Mouse (Mus musculus) liver, embryonic 14.5 days (tissue): ENCODE data around the gene Sys1. TPM values are rescaled to one million over a fixed set of nuclear protein-coding genes. Genes with fewer than 3 reads are reported as not detected.

Experiments used
- ATAC-seq: fragments of 200-750 bp; cut with Nextera tagmentation; 2 replicates; pipeline ENCODE4 v1.8.0; 2017; ENCODE audit warnings: moderate number of reproducible peaks, mild to moderate bottlenecking, moderate library complexity; ENCODE audit not compliant: insufficient read depth
- DNase-seq, 3 experiments: peaks; one replicate each; pipeline ENCODE4 v3.0.0-alpha.2; 2012 to 2013; ENCODE audit warnings: low read depth in 3 of 3, low spot score in 3 of 3
- H3K27ac ChIP-seq: fragments of 300-500 bp; sonication (generic); 2 replicates; pipeline ENCODE4 v1.5.1; 2014; ENCODE audit warnings: moderate library complexity, mild to moderate bottlenecking, control low read depth, inconsistent platforms
- H3K27me3 ChIP-seq: fragments of 300-500 bp; sonication (generic); 2 replicates; pipeline ENCODE4 v1.6.1; 2014; ENCODE audit warnings: mild to moderate bottlenecking, low read length, moderate library complexity; ENCODE audit not compliant: control insufficient read depth, insufficient read depth
- H3K36me3 ChIP-seq: fragments of 300-500 bp; sonication (generic); replicated peaks from 2 replicates; pipeline ENCODE4 v1.6.1; 2014; ENCODE audit warnings: low read depth; ENCODE audit not compliant: control insufficient read depth, insufficient read depth
- H3K4me1 ChIP-seq, 2 experiments: fragments of 200-500 bp in 1 of 2; fragments of 300-500 bp in 1 of 2; sonication (generic) in 1 of 2; replicated peaks; 2 replicates each; pipeline ENCODE4 v1.6.1; 2012 to 2014; ENCODE audit warnings: antibody characterized with exemption in 1 of 2, inconsistent platforms in 1 of 2, low read length in 1 of 2; ENCODE audit not compliant: control insufficient read depth in 2 of 2, insufficient read depth in 2 of 2
- H3K4me2 ChIP-seq: fragments of 300-500 bp; sonication (generic); 2 replicates; pipeline ENCODE4 v1.6.1; 2014; ENCODE audit warnings: low read depth, mild to moderate bottlenecking, control low read depth, moderate library complexity
- H3K4me3 ChIP-seq, 2 experiments: fragments of 200-500 bp in 1 of 2; fragments of 300-500 bp in 1 of 2; sonication (generic) in 1 of 2; 2 replicates each; pipeline ENCODE4 v1.5.1; 2012 to 2014; ENCODE audit warnings: low read depth in 2 of 2, low read length in 2 of 2, mild to moderate bottlenecking in 2 of 2, control low read depth in 1 of 2, inconsistent platforms in 1 of 2, moderate library complexity in 1 of 2; ENCODE audit not compliant: insufficient read depth in 1 of 2
- H3K9ac ChIP-seq: fragments of 300-500 bp; sonication (generic); replicated peaks from 2 replicates; pipeline ENCODE4 v1.6.1; 2014; ENCODE audit warnings: mild to moderate bottlenecking, control low read depth, moderate library complexity
- H3K9me3 ChIP-seq: fragments of 300-500 bp; sonication (generic); 2 replicates; pipeline ENCODE4 v1.6.1; 2016; ENCODE audit warnings: low read length, mixed read lengths; ENCODE audit not compliant: control insufficient read depth
- CTCF ChIP-seq: IDR thresholded peaks from 2 replicates; pipeline ENCODE4 v1.5.1; 2016; ENCODE audit warnings: antibody characterized with exemption, low read depth, control low read depth
- EP300 ChIP-seq: IDR thresholded peaks from 2 replicates; pipeline ENCODE4 v1.6.1; 2016; ENCODE audit warnings: antibody characterized with exemption, low read depth
- WGBS: fragments of 180-500 bp; shearing (Covaris S2); extraction: QIAGEN DNeasy Blood & Tissue Kit; methylation state at CpG from one replicate; pipeline ENCODE4 v1.1.7; 2014; ENCODE audit not compliant: insufficient replicate concordance; 5-methylcytosine and 5-hydroxymethylcytosine counted together
- polyA plus RNA-seq, 2 experiments: library from polyadenylated mRNA; depleted of rRNA in 1 of 2; stranded (reverse) in 1 of 2; unstranded in 1 of 2; fragments of >200 nt; fragmentation: Nextera tagmentation in 1 of 2; extraction: Ambion mirVana in 1 of 2; gene quantifications; 2 replicates each; pipeline versions ENCODE4 v1.2.1 to v1.2.3; 2012 to 2014

Sys1 gene
- polyA plus RNA-seq, 2 experiments, result 15.9 to 30.7 TPM

DNA sequence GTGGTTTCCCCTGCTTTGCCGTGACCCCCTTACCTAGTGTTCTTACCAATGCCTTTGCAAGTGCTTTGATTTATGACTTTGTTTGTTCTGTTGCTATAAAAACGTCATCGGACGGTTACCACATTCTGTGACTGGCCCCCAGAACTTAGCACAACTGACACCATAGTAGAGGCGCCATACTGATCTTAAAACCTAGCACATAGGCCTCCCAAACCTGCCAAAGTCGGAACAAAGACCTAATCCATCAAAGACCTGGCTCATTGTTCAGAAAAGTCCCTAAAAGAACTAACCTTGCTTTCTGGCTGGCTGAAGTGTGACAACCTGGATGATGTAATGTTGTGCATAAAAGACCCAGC, 62.4 kb downstream of the Sys1 start:
- Histone ChIP-seq H3K4me1 (no peaks in the 10 kb centered on the region; a peak in 1 of 4 replicates), H3K27me3 (no peaks in the 10 kb centered on the region), H3K9me3 (no peaks in the 10 kb centered on the region), H3K4me3 (no peak overlapping the region), H3K9ac (no peak overlapping the region), H3K4me2 (no peak overlapping the region), H3K36me3 (no peaks in the 10 kb centered on the region), H3K27ac (no peak overlapping the region)
- DNase-seq (no peak), ATAC-seq (no peak)
- 36% methylated on average over 6 of the region's 6 CpGs for WGBS
- TF ChIP-seq CTCF, result no peak
- TF ChIP-seq EP300, result no peak

GRCm38 (mm10) chr2:164520782-164521181, 64.0 kb downstream of the Sys1 start:
- 0 out of 2 replicates have a peak, but pooled peaks have one; percentile 21 for ATAC-seq

GRCm38 (mm10) chr2:164521841-164522240, 65.1 kb downstream of the Sys1 start:
- ATAC-seq (no peak), DNase-seq (peak in 1 of 3 experiments; percentile 33)
- H3K4me3 ChIP-seq, result no peak overlapping the region
- no peak overlapping the region for H3K4me2 ChIP-seq
- TF ChIP-seq CTCF, result no peak
- TF ChIP-seq EP300, result no peak
- no peaks in the 10 kb centered on the region for H3K9me3 ChIP-seq
- H3K27ac ChIP-seq, result no peak overlapping the region
- H3K4me1 ChIP-seq, result no peaks in the 10 kb centered on the region; a peak in 1 of 4 replicates
- no peak overlapping the region for H3K9ac ChIP-seq
- no peaks in the 10 kb centered on the region for H3K27me3 ChIP-seq
- no peaks in the 10 kb centered on the region for H3K36me3 ChIP-seq
- WGBS, result 3% methylated on average over 11 of the region's 11 CpGs

More at GRCm38 (mm10) chr2:164520782-164521181, 64.0 kb downstream of the Sys1 start:
- H3K36me3 ChIP-seq, result no peaks in the 10 kb centered on the region
- H3K4me1 ChIP-seq, result no peaks in the 10 kb centered on the region; a peak in 1 of 4 replicates
- TF ChIP-seq EP300 (no peak), CTCF (peak; percentile 78)
- no peaks in the 10 kb centered on the region for H3K27me3 ChIP-seq
- no peak overlapping the region for H3K4me3 ChIP-seq
- no peak overlapping the region for H3K4me2 ChIP-seq
- H3K9ac ChIP-seq, result no peak overlapping the region
- no peak for DNase-seq
- no peak overlapping the region for H3K27ac ChIP-seq
- WGBS, result 7% methylated on average over 3 of the region's 3 CpGs
- no peaks in the 10 kb centered on the region for H3K9me3 ChIP-seq

GRCm38 (mm10) chr2:164522280-164522679, 65.5 kb downstream of the Sys1 start:
- no peaks in the 10 kb centered on the region for H3K9me3 ChIP-seq
- no peak for TF ChIP-seq CTCF
- no peaks in the 10 kb centered on the region; a peak in 1 of 4 replicates for H3K4me1 ChIP-seq
- no peaks in the 10 kb centered on the region for H3K36me3 ChIP-seq
- 13% methylated on average over 8 of the region's 8 CpGs for WGBS
- H3K27ac ChIP-seq, result no peak overlapping the region
- DNase-seq (no peak), ATAC-seq (no peak)
- no peak overlapping the region for H3K4me3 ChIP-seq
- no peaks in the 10 kb centered on the region for H3K27me3 ChIP-seq
- H3K4me2 ChIP-seq, result no peak overlapping the region
- no peak overlapping the region for H3K9ac ChIP-seq

DNA sequence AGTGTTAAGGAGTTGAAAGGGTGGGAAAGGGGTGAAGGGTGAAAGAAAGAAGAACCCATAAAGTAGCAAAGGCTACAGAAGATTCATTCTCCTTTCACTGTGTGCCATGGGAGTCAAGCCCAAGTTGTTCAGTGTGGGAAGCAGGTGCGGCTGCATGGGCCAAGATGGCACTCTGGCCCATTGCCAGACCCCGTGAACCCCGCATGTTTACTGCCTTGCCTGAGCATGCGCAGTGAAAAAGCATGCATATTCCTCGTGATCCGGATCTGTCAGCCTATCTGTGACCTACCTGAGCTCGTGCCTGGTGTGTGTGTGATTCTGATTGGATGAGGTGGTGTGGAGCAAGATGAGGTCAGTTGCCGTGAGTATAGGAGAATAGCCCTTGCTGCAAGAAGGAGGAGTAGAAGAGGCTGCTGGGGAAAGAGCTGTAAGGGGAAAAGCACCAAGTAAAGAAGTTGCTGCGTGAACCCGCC, 66.6 kb downstream of the Sys1 start:
- Histone ChIP-seq H3K4me3 (no peak overlapping the region), H3K9ac (no peak overlapping the region), H3K36me3 (no peaks in the 10 kb centered on the region), H3K9me3 (no peaks in the 10 kb centered on the region), H3K27ac (no peak overlapping the region), H3K27me3 (no peaks in the 10 kb centered on the region), H3K4me1 (no peaks in the 10 kb centered on the region; a peak in 1 of 4 replicates), H3K4me2 (no peak overlapping the region)
- WGBS, result 52% methylated on average over 10 of the region's 10 CpGs
- DNase-seq (no peak), ATAC-seq (no peak)
- TF ChIP-seq CTCF (no peak), EP300 (no peak)
